Mouse (Mus musculus): ENCODE data around the gene Dbp.

GRCm38 (mm10) chr7:45700301-45701015 lies 4.4 kb upstream of the Dbp start:
- TF ChIP-seq CTCF (IDR thresholded peaks at IDR 0.05) (no peak), EP300 (IDR thresholded peaks at IDR 0.05) (no peak)
